Mouse (Mus musculus) bone marrow, adult 2 months (tissue): Measurements from ENCODE around the gene Mcub. TPM values are rescaled to one million over a fixed set of nuclear protein-coding genes. Genes with fewer than 3 reads are reported as not detected.

Experiments
- H3K27ac ChIP-seq: fragments of 200-500 bp; 2 replicates; pipeline ENCODE4 v1.5.1; 2012; ENCODE audit warnings: low read depth, mild to moderate bottlenecking, control low read depth, inconsistent platforms, low read length; ENCODE audit not compliant: control insufficient read depth, poor library complexity, insufficient read depth
- H3K4me1 ChIP-seq: fragments of 200-500 bp; 2 replicates; pipeline ENCODE4 v1.6.1; 2011; ENCODE audit warnings: low read length; ENCODE audit not compliant: control insufficient read depth, insufficient read depth
- H3K4me3 ChIP-seq: fragments of 200-500 bp; replicated peaks from 2 replicates; pipeline ENCODE3; 2011; ENCODE audit warnings: mild to moderate bottlenecking, low read depth, low read length, control low read depth; ENCODE audit not compliant: control insufficient read depth
- CTCF ChIP-seq: fragments of 200-500 bp; IDR thresholded peaks from 2 replicates; pipeline ENCODE4 v1.5.1; 2011; ENCODE audit warnings: low read length, control low read depth; ENCODE audit not compliant: control insufficient read depth, insufficient read depth
- POLR2A ChIP-seq: fragments of 200-500 bp; IDR thresholded peaks from 2 replicates; pipeline ENCODE4 v1.6.1; 2011; ENCODE audit warnings: low read depth, mild to moderate bottlenecking, control low read depth, low read length, borderline replicate concordance; ENCODE audit not compliant: control insufficient read depth
- WGBS: fragments of 180-500 bp; shearing (Covaris S2); methylation state at CpG from one replicate; pipeline ENCODE4 v1.1.7; 2018; 5-methylcytosine and 5-hydroxymethylcytosine counted together
- polyA plus RNA-seq: library from polyadenylated mRNA; stranded (reverse); fragments of >200 nt; gene quantifications from 2 replicates; pipeline ENCODE4 v1.2.4, GENCODE M21; 2011; ENCODE audit warnings: low replicate concordance; ENCODE audit not compliant: missing spikeins, insufficient read depth, insufficient read length

Mcub gene
- polyA plus RNA-seq, 1 experiment = 2.3 TPM

DNA sequence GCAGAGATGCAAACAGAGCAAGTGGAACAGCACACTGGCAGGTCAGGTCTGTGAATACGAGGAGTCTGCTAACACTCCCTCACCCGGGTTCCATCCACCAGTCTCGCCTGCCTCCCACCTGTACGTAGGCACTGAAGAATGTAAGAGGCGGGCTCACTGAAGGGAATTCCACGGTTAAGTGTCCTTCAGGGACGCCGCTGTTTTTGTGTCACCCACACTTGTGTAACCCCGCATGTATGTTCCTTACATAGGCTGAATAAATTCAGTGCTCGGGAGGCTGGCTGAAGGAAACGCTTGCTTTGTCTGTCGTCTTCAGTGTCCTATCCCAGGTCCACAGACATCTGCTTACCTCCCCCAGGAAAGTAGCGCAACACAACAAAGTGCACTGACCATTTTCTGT, 17.3 kb upstream of the Mcub start:
- H3K4me3 ChIP-seq = no peak overlapping the region
- TF ChIP-seq POLR2A = no peak
- H3K27ac ChIP-seq = no peak overlapping the region
- 92% methylated on average over 13 of the region's 13 CpGs for WGBS
- H3K4me1 ChIP-seq = no peaks in the 10 kb centered on the region

DNA sequence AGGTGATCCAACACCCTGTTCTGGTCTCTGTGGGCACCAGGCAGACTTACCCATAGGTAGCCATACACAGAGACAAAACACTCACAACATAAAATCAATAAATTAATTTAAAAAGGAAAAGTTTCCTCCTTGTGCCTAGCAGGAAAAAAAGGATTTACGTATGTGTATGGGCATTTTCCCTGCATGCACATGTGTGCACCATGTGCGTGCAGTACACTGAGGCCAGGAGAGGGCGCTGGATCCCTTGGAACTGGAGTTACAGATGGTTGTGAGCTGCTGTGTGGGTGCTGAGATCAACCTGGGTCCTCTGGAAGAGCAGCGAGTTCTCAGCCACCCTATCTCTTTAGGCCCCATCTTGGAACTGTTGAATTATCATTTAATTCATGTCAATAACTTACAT, 15.3 kb upstream of the Mcub start:
- Histone ChIP-seq H3K4me3 (no peak overlapping the region), H3K27ac (no peak overlapping the region), H3K4me1 (no peaks in the 10 kb centered on the region)
- TF ChIP-seq CTCF (peak; percentile 35; the same call in 1 of the 2 replicates), POLR2A (no peak)
- WGBS = 92% methylated on average over 4 of the region's 4 CpGs

DNA sequence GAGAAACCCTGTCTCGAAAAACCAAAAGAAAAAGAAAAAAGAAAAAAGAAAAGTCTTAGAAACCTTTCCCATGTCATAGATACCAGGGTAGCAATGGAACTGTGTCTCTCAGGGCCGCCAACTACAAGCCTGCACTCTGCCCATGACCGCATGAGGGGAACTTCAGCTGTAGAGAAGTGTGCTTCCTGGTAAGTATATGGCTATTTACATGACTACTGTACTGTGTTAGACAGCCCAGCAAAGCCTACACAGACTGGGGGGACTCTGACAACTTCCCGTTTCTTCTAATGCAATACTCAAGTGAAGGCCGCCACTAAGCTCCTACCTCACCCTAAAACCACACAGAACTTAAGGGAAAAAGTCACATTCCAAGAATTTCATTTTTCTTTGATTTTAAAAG, 14.8 kb upstream of the Mcub start:
- 56% methylated on average over 5 of the region's 5 CpGs for WGBS
- Histone ChIP-seq H3K27ac (no peak overlapping the region), H3K4me1 (no peaks in the 10 kb centered on the region), H3K4me3 (no peak overlapping the region)
- TF ChIP-seq CTCF (no peak), POLR2A (no peak)

DNA sequence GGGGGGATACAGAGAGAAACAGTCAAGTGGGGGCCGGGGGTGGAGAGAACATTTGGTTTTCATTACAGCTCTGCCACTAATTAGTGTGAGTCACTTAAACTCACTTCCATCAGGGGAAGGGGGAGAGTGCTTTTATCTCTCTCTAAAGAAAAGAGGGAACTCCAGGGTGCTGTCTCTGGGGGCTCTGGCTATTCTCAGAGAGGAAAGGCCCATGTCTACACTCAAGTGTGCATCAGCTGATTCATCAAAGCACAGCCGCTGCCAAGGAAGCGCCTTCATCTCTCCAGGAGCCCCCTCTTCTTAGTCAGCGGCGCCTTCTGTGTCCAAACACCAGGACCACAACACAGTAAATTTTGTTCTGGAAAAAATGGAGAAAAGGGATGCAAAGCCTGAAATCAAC, 12.3 kb upstream of the Mcub start:
- Histone ChIP-seq H3K4me3 (no peak overlapping the region), H3K27ac (no peak overlapping the region), H3K4me1 (no peaks in the 10 kb centered on the region)
- 80% methylated on average over 5 of the region's 5 CpGs for WGBS
- TF ChIP-seq POLR2A = no peak
- no peak for TF ChIP-seq CTCF

DNA sequence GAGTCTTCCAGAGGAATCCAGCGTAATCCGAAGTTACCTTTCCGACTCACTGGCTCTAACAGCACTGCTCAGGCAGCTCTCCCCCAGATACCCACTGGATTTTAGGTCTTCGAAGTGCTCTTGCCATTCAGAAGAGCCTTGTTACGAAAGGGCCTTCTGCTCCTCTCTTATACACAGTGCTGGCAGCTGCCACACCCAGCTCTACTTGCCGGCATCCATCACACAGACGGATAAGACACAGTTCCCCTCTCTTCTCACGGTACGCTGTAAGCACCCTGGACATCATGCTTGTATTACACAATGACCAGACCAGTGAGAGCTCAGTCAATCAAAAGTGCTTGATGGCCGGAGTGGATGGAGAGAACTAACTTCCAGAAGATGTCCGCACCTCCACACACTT, 11.8 kb upstream of the Mcub start:
- Histone ChIP-seq H3K27ac (no peak overlapping the region), H3K4me3 (no peak overlapping the region), H3K4me1 (no peaks in the 10 kb centered on the region)
- 86% methylated on average over 11 of the region's 11 CpGs for WGBS
- no peak for TF ChIP-seq CTCF
- TF ChIP-seq POLR2A = no peak

DNA sequence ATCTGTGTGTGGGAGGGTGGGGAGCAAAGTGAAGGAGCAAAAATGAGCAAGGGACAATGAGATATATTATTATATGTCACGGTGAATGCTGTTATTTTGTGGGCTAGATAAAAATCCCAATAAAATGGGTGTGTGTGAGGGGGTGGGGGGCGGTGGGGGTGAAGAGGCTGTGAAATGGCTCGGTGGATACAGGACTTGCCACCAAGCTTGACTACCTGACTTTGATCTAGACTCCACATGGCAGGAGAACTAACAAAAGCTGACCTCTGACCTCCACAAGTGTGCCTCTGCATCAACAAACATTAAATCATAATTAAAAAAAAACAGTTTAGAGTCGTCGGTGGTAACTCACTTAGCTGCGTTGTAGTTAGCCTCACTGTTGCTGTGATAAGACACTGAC, 9.5 kb upstream of the Mcub start:
- H3K4me3 ChIP-seq = no peak overlapping the region
- TF ChIP-seq POLR2A = no peak
- no peak for TF ChIP-seq CTCF
- no peak overlapping the region for H3K27ac ChIP-seq
- H3K4me1 ChIP-seq = no peaks in the 10 kb centered on the region
- 48% methylated on average over 6 of the region's 6 CpGs for WGBS

DNA sequence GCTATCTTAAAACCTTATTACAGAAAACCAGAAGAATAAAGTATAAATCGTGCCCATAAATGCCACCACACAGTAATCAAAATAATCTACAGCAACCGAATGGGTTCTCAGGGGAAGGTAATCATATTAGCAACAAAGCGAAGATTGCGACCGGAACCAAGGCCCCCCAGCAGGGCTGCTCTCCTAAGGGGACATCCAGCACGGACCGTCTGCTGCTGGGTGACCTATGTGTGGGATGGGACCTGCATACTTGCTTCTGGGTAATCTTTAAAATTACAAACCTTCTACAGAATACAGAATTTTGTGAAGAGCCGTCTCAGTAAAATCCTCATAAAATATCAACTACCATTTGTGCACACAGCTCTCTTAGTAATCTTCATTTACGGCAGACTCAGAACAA, 8.7 kb upstream of the Mcub start:
- H3K4me3 ChIP-seq = no peak overlapping the region
- 91% methylated on average over 9 of the region's 9 CpGs for WGBS
- no peak for TF ChIP-seq POLR2A
- no peak for TF ChIP-seq CTCF
- H3K4me1 ChIP-seq = no peaks in the 10 kb centered on the region
- H3K27ac ChIP-seq = no peak overlapping the region

DNA sequence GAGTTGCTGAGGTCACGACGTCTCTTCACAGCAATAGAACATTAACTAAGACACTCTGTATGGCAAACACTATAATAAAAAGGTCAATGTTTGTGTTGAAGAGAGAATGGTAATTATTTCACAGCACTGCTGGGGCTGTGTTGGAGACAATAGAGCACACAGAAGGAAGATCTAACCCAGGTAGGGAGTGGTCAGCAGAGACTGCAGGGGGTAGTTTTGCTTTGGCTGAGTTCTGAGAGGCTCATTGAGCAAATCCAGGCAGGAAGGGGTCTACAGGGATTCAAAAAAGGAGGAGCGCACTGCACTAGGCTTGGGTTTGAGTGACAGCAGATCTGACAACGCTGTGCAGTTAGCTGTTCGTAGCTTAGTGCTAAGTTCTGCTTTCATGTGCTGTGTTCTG, 6.3 kb upstream of the Mcub start:
- 78% methylated on average over 5 of the region's 5 CpGs for WGBS
- no peak for TF ChIP-seq CTCF
- TF ChIP-seq POLR2A = no peak
- H3K4me3 ChIP-seq = no peak overlapping the region
- H3K4me1 ChIP-seq = no peaks in the 10 kb centered on the region
- no peak overlapping the region for H3K27ac ChIP-seq

DNA sequence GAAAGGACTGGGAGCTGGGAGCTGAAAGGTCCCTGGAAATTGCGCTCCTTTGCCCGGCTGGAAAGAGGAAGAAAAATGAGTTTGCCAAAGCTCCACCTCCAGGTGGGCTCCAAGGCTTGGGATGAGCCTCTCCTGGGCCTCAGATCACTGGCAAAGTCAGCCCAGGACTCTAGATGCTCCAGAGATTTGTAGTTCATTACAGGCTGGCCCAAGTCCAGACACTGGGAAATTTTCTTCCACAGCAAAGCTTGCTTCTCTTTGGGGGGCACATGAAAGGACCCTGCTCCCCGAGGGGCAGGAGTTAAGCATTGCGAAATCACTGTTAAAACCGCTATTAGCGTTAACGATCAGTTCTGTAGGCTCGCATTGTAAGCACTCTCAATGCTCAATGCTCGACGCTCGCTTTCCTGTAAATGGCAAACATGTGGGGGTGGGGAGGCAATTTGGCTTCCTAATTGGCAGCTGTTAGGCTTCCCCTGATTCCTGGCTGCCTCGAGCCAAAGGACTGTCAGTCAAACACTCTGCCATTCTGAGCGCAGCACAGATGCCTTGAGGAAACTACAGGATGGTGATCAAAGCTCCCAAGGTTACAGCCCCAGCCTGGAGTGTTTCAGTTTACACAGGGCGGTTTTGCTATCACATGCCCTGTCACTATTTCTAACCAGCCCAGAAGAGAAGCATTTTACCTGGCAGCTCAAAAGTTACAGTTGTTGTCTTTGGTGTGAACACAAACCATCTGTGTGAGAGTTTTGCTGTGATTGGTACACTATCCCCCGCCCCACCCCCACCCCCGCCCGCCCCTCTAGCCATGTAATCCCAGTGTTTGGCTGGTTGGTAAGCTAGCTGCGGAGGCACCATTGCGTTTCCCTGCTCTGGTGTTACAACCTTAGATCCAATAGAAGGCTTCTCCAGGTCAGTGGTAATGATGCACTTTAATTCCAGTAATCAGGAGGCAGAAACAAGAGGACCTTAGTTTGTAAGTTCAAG, 816 bp upstream of the Mcub start:
- H3K4me1 ChIP-seq = peaks cover 1% of the 10 kb centered on the region
- no peak for TF ChIP-seq POLR2A
- TF ChIP-seq CTCF = no peak
- H3K4me3 ChIP-seq = peak overlapping the region; percentile 45
- H3K27ac ChIP-seq = no peak overlapping the region; the same call in 1 of the 2 replicates
- WGBS = 19% methylated on average over 19 of the region's 19 CpGs
